Mouse (Mus musculus) spleen, postnatal 10 days (tissue): Measurements from ENCODE around the gene Lemd1.
"Not testable (repeated sequence)": the region's sequence is repeated elsewhere in the genome, so short reads cannot be mapped to it uniquely, and the experiment has no call there.

ENCODE experiments used
- DNase-seq, 2 experiments: peaks; one replicate each; pipeline ENCODE4 v3.0.0; 2021 to 2022; ENCODE audit warnings: low spot score in 2 of 2

Lemd1 gene

GRCm38 (mm10) chr1:132191093-132191785 lies at the start of gene Lemd1, which contains the start of gene AC124108.1:
TSS of gene Lemd1 (plus strand) at chr1:132191431.
TSS of gene AC124108.1 (plus strand) at chr1:132191457.
- no peak for DNase-seq

DNA sequence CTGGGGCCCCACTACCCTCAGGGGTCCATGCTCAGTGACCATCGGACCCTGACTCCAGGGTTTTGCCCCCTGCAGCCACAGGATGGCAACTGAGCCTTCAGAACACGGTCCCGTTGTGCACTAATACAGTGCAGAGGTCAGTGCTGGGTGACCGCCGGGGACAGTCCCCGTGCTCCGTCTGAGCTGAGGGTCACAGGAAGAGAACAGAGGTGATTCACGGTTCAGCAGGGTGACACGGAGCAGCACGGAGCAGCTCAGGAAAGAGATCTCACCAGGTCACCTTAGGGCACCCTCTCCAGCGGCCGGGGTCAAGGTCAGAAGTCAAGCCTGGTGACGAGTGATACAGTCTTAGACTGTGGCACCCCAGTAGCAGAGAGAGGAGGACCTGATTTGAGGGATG lies 49.5 kb upstream of the Lemd1 start:
- DNase-seq: no peak

DNA sequence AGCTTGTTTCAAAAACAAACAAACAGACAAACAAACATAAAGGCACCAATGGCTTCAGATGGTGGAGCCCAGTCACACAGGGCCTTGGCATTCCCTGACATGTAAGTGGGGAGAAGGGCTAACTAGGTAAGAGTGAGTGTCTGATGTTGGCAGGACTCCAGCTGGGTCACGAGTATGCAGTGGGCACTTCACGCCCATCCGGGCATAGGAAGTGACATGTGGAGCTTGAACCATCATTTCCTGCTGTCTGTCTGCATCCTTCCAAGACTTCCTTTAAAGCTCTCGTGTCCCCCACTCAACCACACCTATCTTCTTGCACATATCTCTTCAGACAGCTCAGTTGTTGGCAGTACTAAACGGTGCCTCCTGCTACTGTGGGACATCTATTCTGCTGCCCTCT lies 48.2 kb upstream of the Lemd1 start:
- no peak for DNase-seq

DNA sequence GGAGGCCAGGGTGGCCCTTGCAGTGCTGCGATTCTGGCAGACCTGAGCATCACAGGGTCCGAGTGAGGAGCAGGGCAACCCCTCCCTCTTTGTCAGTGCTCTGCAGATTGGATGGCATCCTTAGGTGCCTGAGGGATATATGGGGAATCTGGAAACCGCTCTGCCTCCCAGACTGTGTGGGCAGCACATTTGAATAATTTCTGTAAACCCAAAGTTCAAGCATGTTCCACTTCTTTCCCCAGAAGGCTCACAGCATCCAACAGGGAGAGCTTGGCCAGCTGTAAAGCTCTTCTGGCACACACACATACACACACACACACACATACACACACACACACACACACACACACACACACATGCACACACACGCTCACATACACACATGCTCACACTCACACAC lies 47.5 kb upstream of the Lemd1 start:
- DNase-seq: no peak

DNA sequence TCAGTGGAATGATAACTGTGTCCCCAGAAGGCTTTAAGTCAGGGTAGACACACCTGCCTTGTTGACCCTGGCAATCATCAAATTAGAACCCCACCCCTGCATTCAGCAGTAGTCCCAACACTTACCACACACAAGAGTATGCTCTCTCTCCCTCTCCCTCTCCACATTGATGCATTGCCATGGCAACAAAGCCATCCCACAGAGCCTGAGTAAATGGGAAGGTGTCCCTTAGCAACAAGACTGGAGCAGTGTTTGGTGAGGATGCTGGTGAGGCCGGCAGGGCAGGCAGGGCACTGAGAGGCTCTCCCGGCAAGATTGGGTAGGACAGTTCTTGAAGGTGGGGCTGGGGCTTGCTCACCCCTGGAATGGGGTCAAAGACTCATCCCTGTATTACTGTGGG lies 47.0 kb upstream of the Lemd1 start:
- no peak for DNase-seq

DNA sequence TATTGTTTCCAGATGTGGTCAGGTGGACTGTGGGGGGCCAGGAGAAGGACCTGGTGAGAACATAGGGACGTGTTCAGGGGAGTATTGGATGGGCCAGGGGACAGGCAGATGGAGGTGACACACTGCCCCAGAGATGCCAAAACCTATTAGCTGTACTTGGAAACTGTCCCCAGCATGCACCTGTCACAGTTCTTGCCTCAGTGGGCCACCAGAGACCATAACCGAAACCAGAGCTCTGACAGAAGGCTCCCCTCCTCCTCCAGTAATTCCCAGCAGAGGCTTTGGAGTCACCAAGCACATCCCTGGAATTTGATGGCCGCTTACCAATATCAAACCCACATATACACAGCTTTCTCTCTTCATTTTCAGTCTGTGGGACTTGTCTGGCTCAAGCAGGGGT lies 46.4 kb upstream of the Lemd1 start:
- no peak for DNase-seq

- no peak for DNase-seq
These were observed 45.1 kb upstream of the Lemd1 start for GRCm38 (mm10) chr1:132145973-132146685.

DNA sequence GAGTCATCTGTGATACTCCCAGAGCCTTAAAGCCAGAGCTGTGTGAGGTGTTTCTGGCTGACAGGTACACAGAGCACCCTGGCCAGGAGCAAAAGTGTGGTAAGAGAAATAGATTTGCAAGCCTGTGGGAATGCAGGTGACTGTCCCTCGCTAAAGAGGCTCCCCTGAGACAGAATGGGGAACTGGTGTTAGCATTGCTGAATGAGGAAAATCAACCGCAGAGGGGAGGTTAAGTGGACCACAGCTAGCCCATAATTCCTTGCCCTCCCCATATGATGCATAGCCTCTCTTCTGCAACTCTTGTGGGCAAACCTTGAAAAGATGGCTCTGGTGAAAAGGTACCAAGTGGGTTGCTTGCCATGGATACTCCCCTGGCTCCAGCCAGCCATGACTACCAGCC lies 41.8 kb upstream of the Lemd1 start:
- no peak for DNase-seq

DNA sequence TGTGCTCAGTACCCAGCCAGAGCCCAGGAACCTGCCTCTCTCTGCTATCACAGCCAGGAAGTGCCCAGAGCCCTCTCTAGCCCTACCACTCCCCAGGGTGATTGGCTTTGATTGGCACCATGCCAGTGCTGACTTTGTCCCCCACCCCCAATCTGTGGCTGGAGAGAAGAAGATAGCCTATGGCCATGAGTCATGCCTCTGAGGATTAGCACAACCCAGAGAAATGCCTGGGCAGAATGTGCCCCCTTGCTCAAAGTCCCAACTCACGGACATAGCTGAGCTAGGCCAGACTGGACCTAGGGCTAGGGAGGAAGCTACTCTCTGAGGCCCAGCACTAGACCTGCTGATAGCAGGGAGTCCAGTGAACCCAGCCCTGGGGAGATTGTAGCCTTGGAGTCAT lies 41.1 kb upstream of the Lemd1 start:
- no peak for DNase-seq

GRCm38 (mm10) chr1:132150817-132151601 lies 40.2 kb upstream of the Lemd1 start:
- no peak for DNase-seq

GRCm38 (mm10) chr1:132151908-132152307 lies 39.3 kb upstream of the Lemd1 start:
- DNase-seq: no peak

- no peak for DNase-seq
These were observed 38.0 kb upstream of the Lemd1 start for GRCm38 (mm10) chr1:132153086-132153690.

DNA sequence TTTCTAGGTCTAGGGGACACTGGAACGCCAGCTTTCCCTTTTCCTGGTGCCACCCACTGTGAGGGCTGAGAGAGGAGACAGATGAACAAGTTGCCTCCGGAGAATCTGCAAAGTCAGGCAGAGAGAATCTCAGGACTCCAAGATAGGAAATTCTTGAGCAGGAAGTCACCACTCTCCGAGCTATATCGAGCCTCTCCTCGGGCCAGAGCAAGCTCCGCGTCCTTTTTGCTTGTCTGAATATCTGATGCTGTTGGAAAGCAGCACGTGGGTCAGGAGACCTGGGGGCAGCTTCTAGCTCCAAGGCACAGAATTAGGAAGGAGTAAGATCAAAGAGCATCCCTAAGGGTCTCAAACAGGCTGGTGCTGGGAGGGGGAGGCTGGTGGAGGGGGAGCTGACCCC lies 37.5 kb upstream of the Lemd1 start:
- no peak for DNase-seq

GRCm38 (mm10) chr1:132155737-132156136 lies 35.5 kb upstream of the Lemd1 start:
- peak; percentile 60 to 83 for DNase-seq

DNA sequence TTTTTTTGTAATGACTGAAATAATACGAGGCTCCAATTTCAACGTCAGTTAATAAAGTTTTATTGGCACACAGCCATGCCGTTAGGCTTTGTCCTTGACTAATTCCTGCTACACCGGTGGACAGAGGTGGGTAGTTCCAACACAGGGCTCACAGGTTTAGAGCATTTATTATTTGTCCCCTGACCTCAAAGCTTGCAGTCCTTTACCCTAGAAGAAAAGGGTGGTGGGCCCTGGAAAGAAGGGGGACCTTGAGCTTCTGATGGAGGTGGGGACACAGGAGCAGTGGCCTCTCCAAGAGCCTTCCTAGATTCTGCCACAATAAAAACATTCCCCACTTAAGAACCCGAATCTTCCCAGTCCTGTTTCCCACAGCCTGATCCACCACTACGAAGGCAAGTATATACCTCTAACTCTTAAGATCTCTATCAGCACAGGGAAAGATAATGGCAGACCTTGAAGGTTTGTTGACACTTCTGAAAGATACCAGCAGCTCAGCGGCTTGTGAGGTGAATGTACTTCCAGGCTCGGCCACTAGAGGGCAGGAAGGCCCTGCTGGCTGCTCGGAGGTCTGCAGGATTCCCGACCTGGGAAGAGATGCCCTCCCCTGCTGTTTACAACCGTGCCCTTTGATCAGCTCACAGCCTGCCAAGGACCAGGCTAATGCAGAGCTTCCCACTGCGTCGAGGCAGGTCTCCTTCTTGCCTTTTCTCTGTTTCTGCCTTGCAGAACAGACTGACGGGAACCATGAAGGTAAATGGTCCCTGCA lies 34.0 kb upstream of the Lemd1 start:
- peak; percentile 74 to 86 for DNase-seq

DNA sequence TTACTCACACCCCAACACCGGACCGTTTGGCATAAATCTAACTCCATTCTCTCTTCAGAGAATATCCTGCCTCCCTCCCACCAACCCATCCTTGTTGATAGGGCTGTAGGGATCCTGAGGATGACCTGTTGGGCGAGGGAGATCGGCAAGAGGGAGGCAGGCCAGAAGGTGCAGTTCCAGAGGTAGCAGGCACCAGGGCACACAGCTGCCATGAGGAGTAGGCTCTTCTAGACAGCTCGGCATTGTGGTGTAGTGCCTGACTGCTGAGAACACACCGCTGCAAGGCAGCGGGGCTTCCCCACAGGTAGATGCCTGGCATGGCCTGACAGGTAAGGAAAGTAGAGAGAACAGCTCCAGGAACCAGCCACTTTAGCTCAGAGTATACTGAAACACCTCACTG lies 33.4 kb upstream of the Lemd1 start:
- no peak for DNase-seq

GRCm38 (mm10) chr1:132158741-132159140 lies 32.5 kb upstream of the Lemd1 start:
- no peak for DNase-seq

GRCm38 (mm10) chr1:132159681-132160080 lies 31.6 kb upstream of the Lemd1 start:
- DNase-seq: no peak

DNA sequence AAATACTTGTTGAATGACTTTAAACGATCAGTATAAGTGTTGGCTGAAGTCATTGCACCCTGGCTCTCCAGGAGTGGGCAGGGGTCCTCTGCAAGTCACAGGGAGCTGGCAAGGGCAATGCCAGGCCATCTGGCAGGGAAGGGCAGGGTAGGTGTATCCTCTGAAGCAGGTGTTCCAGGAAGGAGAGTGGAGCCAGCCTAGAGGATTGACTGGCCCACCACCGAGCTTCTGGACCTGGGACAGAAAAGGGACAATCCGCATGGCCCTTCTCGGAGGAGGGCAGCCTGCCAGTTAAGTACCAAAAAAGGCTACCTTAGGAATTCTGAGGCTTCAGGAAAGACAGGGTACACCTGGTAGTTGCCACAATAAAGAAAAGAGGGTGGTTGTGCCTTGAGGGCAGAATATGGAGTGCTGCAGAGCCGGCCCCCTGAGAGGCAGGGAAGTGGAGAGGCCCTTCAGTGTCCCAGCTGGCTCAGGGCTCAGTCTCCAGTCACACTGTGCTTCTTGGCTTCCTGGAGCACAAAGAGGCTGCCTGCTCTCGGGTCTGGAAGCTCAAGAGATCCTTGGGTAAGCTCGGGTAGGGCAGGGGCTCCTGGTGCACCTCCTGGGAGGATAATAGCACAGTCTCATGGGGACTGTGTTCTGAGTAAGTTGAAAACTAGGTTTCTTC lies 29.9 kb upstream of the Lemd1 start:
- no peak for DNase-seq

DNA sequence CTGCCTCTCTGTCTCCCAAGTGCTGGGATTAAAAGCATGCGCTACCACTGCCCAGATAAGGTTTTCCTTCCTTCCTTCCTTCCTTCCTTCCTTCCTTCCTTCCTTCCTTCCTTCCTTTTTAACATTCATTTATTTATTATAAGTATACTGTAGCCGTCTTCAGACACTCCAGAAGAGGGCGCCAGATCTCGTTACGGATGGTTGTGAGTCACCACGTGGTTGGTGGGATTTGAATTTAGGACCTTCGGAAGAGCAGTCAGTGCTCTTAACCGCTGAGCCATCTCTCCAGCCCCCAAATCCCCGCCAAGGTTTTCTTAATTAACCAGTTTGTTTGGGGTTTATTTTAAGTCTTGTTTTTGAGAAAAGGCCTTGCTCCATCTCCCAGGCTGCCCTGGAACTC lies 28.6 kb upstream of the Lemd1 start:
- DNase-seq: not testable (repeated sequence)
